In the genomic region with DNA sequence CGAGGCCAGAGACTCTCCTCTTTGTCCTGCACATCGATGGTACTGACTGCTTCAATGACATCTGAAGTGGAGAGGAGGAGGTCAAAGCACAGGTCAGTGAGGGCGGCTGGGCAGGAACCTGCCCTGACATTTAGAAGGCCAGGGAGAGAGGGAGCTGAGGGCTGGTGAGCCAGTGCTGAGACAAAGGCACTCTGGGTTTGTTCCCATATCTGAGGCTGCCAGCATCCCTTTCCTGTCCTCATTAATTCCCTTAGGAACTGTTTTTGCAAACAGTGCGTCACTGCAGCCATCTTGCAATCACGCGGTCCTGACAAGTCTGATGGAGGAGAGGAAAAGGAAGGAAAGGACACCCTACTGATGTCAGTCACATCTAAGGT, we compare ENCODE assay signal across 11 mouse cellular contexts. TPM values are rescaled to one million over a fixed set of nuclear protein-coding genes. Genes with fewer than 3 reads are reported as not detected.
DNase-seq lines count a peak whose midpoint lies in the region; ATAC-seq and TF ChIP-seq lines count a peak whose summit lies in the region.
"Had no signal": no experiment of that assay in that cellular context is flagged by ENCODE, and none has a peak within 500 bp of the region (broad histone marks: within the 10 kb centered on the region; RNA-seq: fewer than 3 reads in every experiment).

No protein-coding gene starts in this region.

- 6% methylated on average over 6 of the region's 6 CpGs for WGBS in cerebellum, adult 2 months
- WGBS in kidney, embryonic 16.5 days = 74% methylated on average over 6 of the region's 6 CpGs
- WGBS in kidney, postnatal 0 days = 72% methylated on average over 6 of the region's 6 CpGs

- DNase-seq in cerebellum, adult 2 months = peak in 1 of 2 experiments; percentile 58
- no peak for DNase-seq in cerebellum, adult 11 months
- peak; percentile 27 for DNase-seq in kidney, adult 18-20 months
- peak; percentile 57 for DNase-seq in cerebellum, adult 8-10 months
- DNase-seq in kidney, postnatal 0 days (ENCODE audit: low spot score) = peak; percentile 48
- DNase-seq in left cerebral cortex, postnatal 14 days (ENCODE audit: low spot score in 2 of 2) = no peak
- DNase-seq in retina, embryonic 14.5 days (ENCODE audit: low spot score) = no peak
- DNase-seq: right cerebral cortex, postnatal 4 days; thymus, adult 18-20 months had no signal

- H3K9me3 ChIP-seq in kidney, embryonic 16.5 days (ENCODE audit: low read length) = no peaks in the 10 kb centered on the region
- no peaks in the 10 kb centered on the region for H3K9me3 ChIP-seq in kidney, postnatal 0 days (replicated peaks; ENCODE audit: low read length)
- H3K9me3 ChIP-seq: embryonic facial prominence, embryonic 15.5 days had no signal

- no peaks in the 10 kb centered on the region for H3K27me3 ChIP-seq in cerebellum, adult 2 months (ENCODE audit: control insufficient read depth, insufficient read depth, low read length)
- H3K27me3 ChIP-seq in kidney, embryonic 16.5 days (ENCODE audit: insufficient read depth, low read length) = no peaks in the 10 kb centered on the region
- H3K27me3 ChIP-seq in kidney, postnatal 0 days (ENCODE audit: insufficient read depth, low read length) = no peaks in the 10 kb centered on the region
- H3K27me3 ChIP-seq: embryonic facial prominence, embryonic 15.5 days had no signal

- ATAC-seq in kidney, embryonic 16.5 days (ENCODE audit: low FRiP score, low TSS enrichment) = no peak
- no peak for ATAC-seq in kidney, postnatal 0 days (replicated peaks; ENCODE audit: low FRiP score, low read depth)

- H3K9ac ChIP-seq in kidney, embryonic 16.5 days (replicated peaks; ENCODE audit: low read length) = no peak overlapping the region
- no peak overlapping the region for H3K9ac ChIP-seq in kidney, postnatal 0 days (ENCODE audit: low read depth, low read length)
- H3K9ac ChIP-seq: embryonic facial prominence, embryonic 15.5 days had no signal

- H3K4me1 ChIP-seq in cerebellum, adult 2 months (ENCODE audit: control insufficient read depth, insufficient read depth, low read length) = peaks cover 29% of the 10 kb centered on the region
- peaks cover 8% of the 10 kb centered on the region; the same call in 1 of the 2 replicates for H3K4me1 ChIP-seq in kidney, embryonic 16.5 days (ENCODE audit: insufficient read depth, low read length)
- peaks cover 11% of the 10 kb centered on the region for H3K4me1 ChIP-seq in kidney, postnatal 0 days (replicated peaks; ENCODE audit: insufficient read depth, low read length)

- peaks cover 45% of the 10 kb centered on the region for H3K36me3 ChIP-seq in kidney, embryonic 16.5 days (ENCODE audit: insufficient read depth, low read length)
- peaks cover 50% of the 10 kb centered on the region for H3K36me3 ChIP-seq in kidney, postnatal 0 days (ENCODE audit: insufficient read depth, low read length)

- no peak for TF ChIP-seq POLR2A in cerebellum, adult 2 months (IDR thresholded peaks at IDR 0.05; ENCODE audit: borderline replicate concordance, insufficient read depth, low read length)

- intact Hi-C loops in left cerebral cortex, postnatal 14 days (cut with DNase I) = no loop called here

- TF ChIP-seq CTCF in cerebellum, adult 2 months (IDR thresholded peaks at IDR 0.05; ENCODE audit: borderline replicate concordance, insufficient read depth, low read depth, low read length) = no peak
- TF ChIP-seq CTCF in kidney, postnatal 0 days (IDR thresholded peaks at IDR 0.05; ENCODE audit: low read depth) = no peak

- no peak overlapping the region for H3K4me2 ChIP-seq in kidney, embryonic 16.5 days (replicated peaks; ENCODE audit: low read depth, low read length)
- no peak overlapping the region for H3K4me2 ChIP-seq in kidney, postnatal 0 days (ENCODE audit: low read length)
- H3K4me2 ChIP-seq: embryonic facial prominence, embryonic 15.5 days had no signal

- no peak overlapping the region for H3K4me3 ChIP-seq in cerebellum, adult 2 months (replicated peaks; ENCODE audit: insufficient read depth, low read depth, low read length)
- no peak overlapping the region for H3K4me3 ChIP-seq in kidney, embryonic 16.5 days (ENCODE audit: low read length)
- H3K4me3 ChIP-seq in kidney, postnatal 0 days (replicated peaks; ENCODE audit: low read depth, low read length) = no peak overlapping the region
- H3K4me3 ChIP-seq: embryonic facial prominence, embryonic 15.5 days had no signal

- peak overlapping the region; percentile 98 for H3K27ac ChIP-seq in cerebellum, adult 2 months (ENCODE audit: insufficient read depth, low read length)
- no peak overlapping the region for H3K27ac ChIP-seq in kidney, embryonic 16.5 days (ENCODE audit: low read length)
- peak overlapping the region; percentile 31 for H3K27ac ChIP-seq in kidney, postnatal 0 days
- H3K27ac ChIP-seq: embryonic facial prominence, embryonic 15.5 days had no signal

RNA-seq across cellular contexts. Expression of a gene that starts 7.3 kb away (rescaled TPM):
- polyA plus RNA-seq in cerebellum, adult 2 months (2012; rRNA removed) = 22.2 and 22.8 TPM in 2 replicates
- 43.6 and 44.8 TPM in 2 replicates for polyA plus RNA-seq in kidney, embryonic 16.5 days (2015; fragmentation: Nextera tagmentation; extraction: Ambion mirVana)
- polyA plus RNA-seq in kidney, postnatal 0 days (2015; fragmentation: Nextera tagmentation; extraction: Ambion mirVana) = 29.8 and 32.9 TPM in 2 replicates
- 10 to 100 TPM; 26.8 to 28.3 TPM for total RNA-seq in left cerebral cortex, postnatal 14 days (2021)

RNA-seq across cellular contexts. Expression of a gene that starts 11.1 kb away (rescaled TPM):
- polyA plus RNA-seq in cerebellum, adult 2 months (2012; rRNA removed) = 9.8 and 10.9 TPM in 2 replicates
- 9.0 TPM in 2 replicates for polyA plus RNA-seq in kidney, embryonic 16.5 days (2015; fragmentation: Nextera tagmentation; extraction: Ambion mirVana)
- 9.3 and 10.5 TPM in 2 replicates for polyA plus RNA-seq in kidney, postnatal 0 days (2015; fragmentation: Nextera tagmentation; extraction: Ambion mirVana)
- total RNA-seq in left cerebral cortex, postnatal 14 days (2021) = 1 to 10 TPM; 5.4 to 5.5 TPM

RNA-seq across cellular contexts. Expression of a gene that starts 33.0 kb away (rescaled TPM):
- 8.6 and 10.2 TPM in 2 replicates for polyA plus RNA-seq in cerebellum, adult 2 months (2012; rRNA removed)
- 3.0 and 3.2 TPM in 2 replicates for polyA plus RNA-seq in kidney, embryonic 16.5 days (2015; fragmentation: Nextera tagmentation; extraction: Ambion mirVana)
- polyA plus RNA-seq in kidney, postnatal 0 days (2015; fragmentation: Nextera tagmentation; extraction: Ambion mirVana) = 2.7 TPM in 2 replicates
- 10 to 100 TPM; 10.3 to 10.8 TPM for total RNA-seq in left cerebral cortex, postnatal 14 days (2021)

RNA-seq across cellular contexts. Expression of a gene that starts 53.8 kb away (rescaled TPM):
- 46.7 and 51.6 TPM in 2 replicates for polyA plus RNA-seq in cerebellum, adult 2 months (2012; rRNA removed)
- 226 and 239 TPM in 2 replicates for polyA plus RNA-seq in kidney, embryonic 16.5 days (2015; fragmentation: Nextera tagmentation; extraction: Ambion mirVana)
- polyA plus RNA-seq in kidney, postnatal 0 days (2015; fragmentation: Nextera tagmentation; extraction: Ambion mirVana) = 222 and 226 TPM in 2 replicates
- 10 to 100 TPM; 54.9 to 62.4 TPM for total RNA-seq in left cerebral cortex, postnatal 14 days (2021)

Comparison
In these comparisons a context has a peak if more than half of its experiments do, and no peak if none do; other contexts are left out.
1. DNase-seq: peak in kidney, adult 18-20 months (single experiment), cerebellum, adult 8-10 months (single experiment) and kidney, postnatal 0 days (single experiment); none in cerebellum, adult 11 months (single experiment), left cerebral cortex, postnatal 14 days (0 of 2) and retina, embryonic 14.5 days (single experiment).